Mouse (Mus musculus) spleen, adult 2 months (tissue): ENCODE data around the gene Itgax. TPM values are rescaled to one million over a fixed set of nuclear protein-coding genes. Genes with fewer than 3 reads are reported as not detected.

Experiments used
- DNase-seq, 2 experiments: peaks; one replicate each; pipeline versions ENCODE4 v3.0.0 to v3.0.0-alpha.2; 2012 to 2021; ENCODE audit warnings: low spot score in 2 of 2, low read depth in 1 of 2
- H3K27ac ChIP-seq: fragments of 200-500 bp; 2 replicates; pipeline ENCODE4 v1.5.1; 2012; ENCODE audit warnings: low read length, inconsistent platforms; ENCODE audit not compliant: insufficient read depth
- H3K27me3 ChIP-seq: fragments of 200-500 bp; 2 replicates; pipeline ENCODE4 v1.6.1; 2012; ENCODE audit warnings: mild to moderate bottlenecking, moderate library complexity, low read length, inconsistent platforms; ENCODE audit not compliant: control insufficient read depth, insufficient read depth
- H3K36me3 ChIP-seq: fragments of 200-500 bp; 2 replicates; pipeline ENCODE4 v1.6.1; 2012; ENCODE audit warnings: mild to moderate bottlenecking, low read length, inconsistent platforms; ENCODE audit not compliant: control insufficient read depth, insufficient read depth
- H3K4me1 ChIP-seq: fragments of 200-500 bp; 2 replicates; pipeline ENCODE4 v1.6.1; 2011; ENCODE audit warnings: inconsistent platforms; ENCODE audit not compliant: control insufficient read depth, insufficient read depth, insufficient read length
- H3K4me3 ChIP-seq: fragments of 200-500 bp; 2 replicates; pipeline ENCODE4 v1.5.1; 2011; ENCODE audit warnings: mild to moderate bottlenecking, inconsistent platforms; ENCODE audit not compliant: insufficient read depth, insufficient read length; ENCODE audit errors: extremely low read depth
- CTCF ChIP-seq: fragments of 200-500 bp; IDR thresholded peaks from 2 replicates; pipeline ENCODE4 v1.5.1; 2011; ENCODE audit warnings: mild to moderate bottlenecking, inconsistent platforms; ENCODE audit not compliant: insufficient read depth, insufficient read length, insufficient replicate concordance; ENCODE audit errors: extremely low read depth
- POLR2A ChIP-seq: fragments of 200-500 bp; IDR thresholded peaks from 2 replicates; pipeline ENCODE4 v1.6.1; 2011; ENCODE audit warnings: low read depth, low read length, inconsistent platforms
- WGBS: fragments of 180-500 bp; shearing (Covaris S2); methylation state at CpG from one replicate; pipeline ENCODE4 v1.1.7; 2018; 5-methylcytosine and 5-hydroxymethylcytosine counted together
- polyA plus RNA-seq: library from polyadenylated mRNA; depleted of rRNA; stranded (reverse); fragments of >200 nt; gene quantifications from 2 replicates; pipeline ENCODE4 v1.2.3, GENCODE M21; 2012

The Itgax gene
- polyA plus RNA-seq, 1 experiment, result 28.4 TPM

DNA sequence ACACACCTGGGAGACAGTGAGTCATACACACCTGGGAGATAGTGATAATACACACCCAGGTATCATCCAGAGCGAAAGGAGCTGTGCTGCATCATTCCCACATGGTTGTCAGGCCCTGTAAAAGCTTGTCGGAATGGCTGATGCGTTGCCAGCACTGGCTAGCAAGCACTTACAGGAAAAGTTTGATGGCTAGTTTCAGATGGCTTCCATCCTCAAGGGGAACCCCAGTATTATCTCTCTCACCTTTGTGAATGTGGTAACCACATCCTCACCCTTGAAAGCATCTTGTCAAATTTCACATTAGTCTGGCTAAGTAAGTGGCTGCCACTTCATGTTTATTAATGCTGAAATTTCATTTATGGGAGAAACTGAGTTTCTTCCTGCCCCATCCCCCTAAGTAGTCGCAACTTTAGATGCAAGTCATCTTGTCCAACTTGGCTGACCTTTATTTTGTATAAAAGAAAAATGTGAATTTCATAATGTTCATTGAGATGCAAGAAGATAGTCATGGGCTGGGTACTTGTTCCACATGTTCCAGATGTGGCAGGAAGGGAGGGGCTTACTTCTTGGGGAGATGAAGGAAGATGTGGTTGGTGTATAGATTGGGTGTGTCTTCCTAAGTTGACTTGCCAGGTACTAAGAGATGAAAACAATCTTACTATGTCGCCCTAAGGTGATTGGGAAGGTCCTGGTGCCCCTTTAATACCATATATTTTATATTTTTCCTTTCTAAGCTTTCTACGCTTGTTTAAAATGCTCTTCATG lies 9.4 kb upstream of the Itgax start:
- no peak for TF ChIP-seq CTCF
- no peak for TF ChIP-seq POLR2A
- Histone ChIP-seq H3K27me3 (no peaks in the 10 kb centered on the region), H3K27ac (peak overlapping the region; percentile 6; the same call in 1 of the 2 replicates), H3K4me3 (no peak overlapping the region), H3K36me3 (no peaks in the 10 kb centered on the region), H3K4me1 (peaks cover 5% of the 10 kb centered on the region)
- peak in 1 of 2 experiments; percentile 19 for DNase-seq
- WGBS, result 75% methylated on average over 6 of the region's 6 CpGs

DNA sequence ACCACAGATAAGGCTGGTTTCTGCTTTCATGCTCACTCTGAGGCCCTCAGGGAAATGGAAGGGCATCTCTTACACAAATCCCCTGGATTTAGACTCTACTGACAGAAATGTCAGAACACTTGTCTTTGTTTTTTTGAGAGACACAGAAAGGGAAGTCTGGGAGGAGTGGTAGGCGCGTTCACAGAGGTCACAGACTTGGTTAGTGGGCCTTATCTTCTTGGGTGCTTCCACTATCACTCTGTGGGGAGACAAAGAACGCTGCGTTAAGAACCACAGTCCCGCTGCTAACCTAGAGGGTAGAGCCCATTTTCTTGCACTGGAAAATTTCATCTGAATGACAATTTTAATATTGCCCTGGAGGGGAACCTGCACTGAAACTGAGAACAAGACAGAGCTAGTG lies 2.8 kb downstream of the Itgax start:
- Histone ChIP-seq H3K36me3 (no peaks in the 10 kb centered on the region), H3K27me3 (no peaks in the 10 kb centered on the region), H3K4me3 (no peak overlapping the region), H3K27ac (no peak overlapping the region), H3K4me1 (peaks cover 22% of the 10 kb centered on the region)
- WGBS, result 42% methylated on average over 5 of the region's 5 CpGs
- DNase-seq, result no peak
- TF ChIP-seq CTCF, result no peak
- no peak for TF ChIP-seq POLR2A

DNA sequence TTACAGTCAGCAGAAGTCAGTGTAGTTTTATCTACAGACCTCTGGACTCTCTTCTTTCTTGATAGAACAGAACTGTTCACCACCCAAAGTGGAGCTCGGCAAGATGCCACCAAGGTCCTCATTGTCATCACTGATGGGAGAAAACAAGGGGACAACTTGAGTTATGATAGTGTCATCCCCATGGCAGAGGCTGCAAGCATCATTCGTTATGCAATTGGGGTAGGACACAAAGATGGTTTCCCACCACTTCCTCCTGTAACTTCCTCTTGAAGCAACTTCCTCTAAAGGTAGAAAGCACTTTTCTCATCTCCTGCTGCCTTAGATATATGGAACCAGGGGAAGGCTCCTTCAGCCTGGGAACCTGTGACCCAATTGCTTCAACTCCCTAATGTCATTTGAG lies 4.2 kb downstream of the Itgax start:
- no peaks in the 10 kb centered on the region for H3K27me3 ChIP-seq
- H3K4me1 ChIP-seq, result peaks cover 22% of the 10 kb centered on the region
- no peak for TF ChIP-seq CTCF
- no peak for TF ChIP-seq POLR2A
- 10% methylated on average over 2 of the region's 2 CpGs for WGBS
- no peak overlapping the region for H3K4me3 ChIP-seq
- peak overlapping the region; percentile 44 for H3K27ac ChIP-seq
- H3K36me3 ChIP-seq, result no peaks in the 10 kb centered on the region
- peak; percentile 20 to 41 for DNase-seq

DNA sequence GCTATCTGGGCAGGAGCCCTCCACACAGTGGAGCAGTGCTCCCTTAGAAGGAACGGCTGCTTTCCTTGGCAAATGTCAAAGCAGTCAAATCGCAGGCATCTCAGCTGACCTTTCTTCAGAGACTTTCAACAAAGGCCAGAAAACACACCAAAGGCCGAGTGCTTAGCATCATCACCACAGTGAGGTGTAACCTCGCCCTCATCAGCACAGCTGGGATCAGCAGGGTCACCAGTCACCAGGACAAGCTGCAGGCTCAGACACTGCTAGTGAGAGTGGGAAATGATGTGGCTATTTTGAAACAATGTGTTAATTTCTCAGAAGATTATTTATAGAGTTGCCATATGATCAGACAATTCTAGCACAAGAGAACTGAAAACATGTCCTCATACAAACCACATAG lies 7.6 kb downstream of the Itgax start:
- peaks cover 22% of the 10 kb centered on the region for H3K4me1 ChIP-seq
- H3K36me3 ChIP-seq, result no peaks in the 10 kb centered on the region
- TF ChIP-seq CTCF (no peak), POLR2A (no peak)
- DNase-seq, result no peak
- H3K4me3 ChIP-seq, result no peak overlapping the region
- H3K27ac ChIP-seq, result peak overlapping the region; percentile 1
- whole genome bisulfite sequencing, result 64% methylated on average over 4 of the region's 4 CpGs
- H3K27me3 ChIP-seq, result no peaks in the 10 kb centered on the region

DNA sequence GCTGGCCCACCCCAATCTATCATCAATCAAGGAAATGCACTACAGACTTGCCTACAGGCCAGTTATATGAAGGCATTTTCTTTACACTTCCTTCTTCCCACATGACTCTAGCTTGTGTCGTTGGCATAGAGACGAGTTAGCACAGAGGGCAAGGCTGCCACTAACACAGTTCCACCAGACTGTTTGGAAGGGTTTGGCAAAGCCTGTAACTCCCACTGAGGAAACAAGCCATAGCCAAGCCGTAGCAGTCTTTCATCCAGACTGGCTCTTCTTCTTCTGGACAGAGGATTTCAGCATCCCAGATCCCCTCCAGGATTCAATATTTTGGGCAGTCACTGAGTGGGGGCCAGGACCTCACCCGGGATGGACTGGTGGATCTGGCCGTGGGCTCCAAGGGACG lies 10.3 kb downstream of the Itgax start:
- TF ChIP-seq CTCF (no peak), POLR2A (no peak)
- WGBS, result 91% methylated on average over 6 of the region's 6 CpGs
- Histone ChIP-seq H3K36me3 (no peaks in the 10 kb centered on the region), H3K4me1 (peaks cover 2% of the 10 kb centered on the region; the same call in 1 of the 2 replicates), H3K27me3 (no peaks in the 10 kb centered on the region), H3K27ac (no peak overlapping the region), H3K4me3 (no peak overlapping the region)
- DNase-seq, result no peak

DNA sequence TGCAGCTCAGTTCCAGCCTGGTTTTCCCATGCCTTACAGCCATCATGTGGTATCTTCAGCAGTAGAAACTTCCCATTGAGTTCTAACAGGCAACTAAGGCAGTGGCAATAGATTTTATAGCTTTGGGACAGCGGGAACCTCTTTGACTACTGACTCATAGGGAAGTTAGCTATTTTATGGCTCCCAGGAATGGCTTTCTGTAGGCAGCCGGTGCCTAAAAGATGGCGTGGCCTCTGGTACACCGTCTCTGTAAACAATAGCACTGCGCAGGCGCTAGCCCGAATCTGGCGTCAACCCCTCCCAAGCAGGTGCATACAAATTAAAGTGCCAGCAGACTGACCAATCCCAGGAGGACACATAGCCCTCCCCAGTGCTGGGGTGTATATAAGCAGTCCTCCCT lies 21.6 kb downstream of the Itgax start:
- TF ChIP-seq CTCF (no peak), POLR2A (no peak)
- DNase-seq, result no peak
- no peaks in the 10 kb centered on the region for H3K27me3 ChIP-seq
- H3K4me3 ChIP-seq, result no peak overlapping the region
- H3K27ac ChIP-seq, result no peak overlapping the region
- no peaks in the 10 kb centered on the region for H3K36me3 ChIP-seq
- no peaks in the 10 kb centered on the region for H3K4me1 ChIP-seq
- WGBS, result 89% methylated on average over 8 of the region's 8 CpGs

DNA sequence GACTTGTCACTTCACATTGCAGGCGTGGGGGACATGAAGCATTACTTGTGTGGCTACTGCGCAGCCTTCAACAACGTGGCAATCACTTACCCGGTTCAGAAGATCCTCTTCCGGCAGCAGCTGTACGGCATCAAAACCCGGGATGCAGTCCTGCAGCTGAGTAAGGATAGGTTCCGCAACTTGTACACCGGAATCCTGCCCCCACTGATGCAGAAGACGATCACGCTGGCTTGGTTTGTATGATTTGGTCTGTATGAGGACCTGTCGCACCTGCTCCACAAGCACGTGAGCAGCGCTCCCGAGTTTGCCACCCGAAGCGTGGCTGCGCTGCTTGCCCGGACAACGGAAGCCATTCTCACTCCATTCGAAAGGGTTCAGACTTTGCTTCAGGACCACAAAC lies 24.7 kb downstream of the Itgax start, which contains the start of gene Itgad:
Itgad (plus strand) TSS at position 301 of the 400 bp plus-strand sequence.
- TF ChIP-seq CTCF (no peak), POLR2A (no peak)
- no peak within 1 kb of the TSS for H3K27ac ChIP-seq
- DNase-seq, result no peak
- 96% methylated on average over 21 of the region's 21 CpGs for WGBS
- H3K36me3 ChIP-seq, result no peaks in the 10 kb centered on the region
- no peaks in the 10 kb centered on the region; the same call in 1 of the 2 replicates for H3K4me1 ChIP-seq
- H3K27me3 ChIP-seq, result no peaks in the 10 kb centered on the region
- H3K4me3 ChIP-seq, result no peak within 1 kb of the TSS
